Mouse (Mus musculus) brain, embryonic 14.5 days (tissue): ENCODE measurements around the gene Rps6kl1.

ENCODE experiments used
- CTCF ChIP-seq: fragments of 200-500 bp; IDR thresholded peaks from 2 replicates; pipeline ENCODE4 v1.5.1; 2012; ENCODE audit warnings: inconsistent platforms, mild to moderate bottlenecking, moderate library complexity, borderline replicate concordance; ENCODE audit not compliant: insufficient read depth, insufficient read length; ENCODE audit errors: extremely low read depth
- POLR2A ChIP-seq: fragments of 200-500 bp; IDR thresholded peaks from 2 replicates; pipeline ENCODE4 v1.6.1; 2012; ENCODE audit warnings: mild to moderate bottlenecking, inconsistent platforms, borderline replicate concordance; ENCODE audit not compliant: poor library complexity, insufficient read depth, insufficient read length, severe bottlenecking; ENCODE audit errors: extremely low read depth

GRCm38 (mm10) chr12:85095146-85095545 is 55.9 kb downstream of the Rps6kl1 start:
- TF ChIP-seq CTCF, result no peak
- TF ChIP-seq POLR2A, result no peak
